Mouse (Mus musculus): Measurements from ENCODE around the gene Serpine1.

- TF ChIP-seq POLR2A (IDR thresholded peaks at IDR 0.05; ENCODE audit: low read depth, low read length): no peak
- TF ChIP-seq CTCF (IDR thresholded peaks at IDR 0.05; ENCODE audit: extremely low read depth, insufficient read depth, insufficient read length, insufficient replicate concordance): no peak
Observed at GRCm38 (mm10) chr5:137102575-137103522, 30.8 kb upstream of the Serpine1 start.
